Mouse (Mus musculus) embryonic facial prominence, embryonic 10.5 days (tissue): ENCODE measurements around the gene Hist1h3e. TPM values are rescaled to one million over a fixed set of nuclear protein-coding genes. Genes with fewer than 3 reads are reported as not detected.

Experiments used
- DNase-seq: peaks from one replicate; pipeline ENCODE4 v3.0.0-alpha.2; 2017; ENCODE audit warnings: low spot score
- H3K27ac ChIP-seq: fragments of 300-500 bp; sonication (generic); replicated peaks from 2 replicates; pipeline ENCODE4 v1.5.1; 2016; ENCODE audit warnings: mild to moderate bottlenecking
- H3K27me3 ChIP-seq: fragments of 300-500 bp; sonication (generic); replicated peaks from 2 replicates; pipeline ENCODE4 v1.6.1; 2016; ENCODE audit warnings: low read depth, mild to moderate bottlenecking; ENCODE audit not compliant: poor library complexity, severe bottlenecking
- H3K36me3 ChIP-seq: fragments of 300-500 bp; sonication (generic); replicated peaks from 2 replicates; pipeline ENCODE4 v1.6.1; 2016; ENCODE audit warnings: mild to moderate bottlenecking, moderate library complexity
- H3K4me1 ChIP-seq: fragments of 300-500 bp; sonication (generic); 2 replicates; pipeline ENCODE4 v1.6.1; 2016
- H3K4me3 ChIP-seq: fragments of 300-500 bp; sonication (generic); 2 replicates; pipeline ENCODE4 v1.5.1; 2016; ENCODE audit warnings: mild to moderate bottlenecking, moderate library complexity
- H3K9me3 ChIP-seq: fragments of 300-500 bp; sonication (generic); 2 replicates; pipeline ENCODE4 v1.6.1; 2016; ENCODE audit warnings: mild to moderate bottlenecking
- WGBS: fragments of 180-500 bp; shearing (Covaris S2); methylation state at CpG from one replicate; pipeline ENCODE4 v1.1.7; 2016; 5-methylcytosine and 5-hydroxymethylcytosine counted together
- polyA plus RNA-seq: library from polyadenylated mRNA; unstranded; fragments of >200 nt; fragmentation: Nextera tagmentation; extraction: Ambion mirVana; gene quantifications from 2 replicates; pipeline ENCODE4 v1.2.1, GENCODE M21; 2016

Gene Hist1h3e
- polyA plus RNA-seq, 1 experiment from 2014 or later: 5.8 TPM

DNA sequence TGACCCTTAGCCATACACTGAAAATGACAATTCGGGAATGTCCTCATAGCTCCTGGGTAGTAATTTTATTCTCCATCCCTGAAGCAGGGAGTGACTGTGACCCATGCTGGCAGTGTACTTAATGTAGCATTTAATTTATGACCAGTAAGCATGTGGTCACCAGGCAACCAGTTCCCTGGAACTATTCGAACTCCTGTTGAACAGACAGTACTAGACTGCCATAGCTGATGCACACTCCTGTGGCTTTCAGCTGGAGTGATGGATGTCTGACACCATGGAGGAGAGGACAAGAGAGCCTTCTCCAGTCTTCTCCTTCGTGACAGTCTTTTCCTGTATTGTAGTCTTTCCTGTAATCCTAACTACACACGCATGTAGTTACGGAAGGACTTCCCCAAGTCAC, 33.2 kb downstream of the Hist1h3e start:
- 86% methylated on average over 5 of the region's 5 CpGs for WGBS
- Histone ChIP-seq H3K27me3 (no peaks in the 10 kb centered on the region), H3K4me1 (peaks cover 38% of the 10 kb centered on the region), H3K9me3 (no peaks in the 10 kb centered on the region), H3K36me3 (no peaks in the 10 kb centered on the region), H3K27ac (no peak overlapping the region; the same call in 1 of the 2 replicates), H3K4me3 (peak overlapping the region; percentile 60; the same call in 1 of the 2 replicates)
- no peak for DNase-seq

DNA sequence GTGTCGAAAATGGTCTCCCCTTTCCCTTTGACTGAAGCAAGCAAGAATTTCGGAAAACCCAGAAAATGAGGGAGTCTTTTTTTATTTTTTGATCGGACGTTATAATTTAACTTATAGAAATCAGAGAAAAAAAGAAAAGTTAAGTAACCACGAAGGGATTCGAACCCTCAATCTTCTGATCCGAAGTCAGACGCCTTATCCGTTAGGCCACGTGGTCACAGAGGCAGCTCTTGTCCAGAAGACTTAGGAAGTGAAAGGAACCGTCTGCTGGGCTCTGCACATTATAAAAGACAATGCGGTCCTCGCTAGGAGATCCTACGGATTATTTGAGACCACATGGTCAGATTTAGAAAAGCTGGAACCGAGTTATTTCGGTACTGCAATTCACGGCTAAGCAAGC, 35.9 kb downstream of the Hist1h3e start:
- WGBS: under 1% methylated on average over 17 of the region's 17 CpGs
- Histone ChIP-seq H3K36me3 (no peaks in the 10 kb centered on the region), H3K4me1 (peaks cover 28% of the 10 kb centered on the region), H3K27ac (peak overlapping the region; percentile 83), H3K27me3 (no peaks in the 10 kb centered on the region), H3K9me3 (no peaks in the 10 kb centered on the region), H3K4me3 (peak overlapping the region; percentile 57)
- DNase-seq: peak; percentile 89

DNA sequence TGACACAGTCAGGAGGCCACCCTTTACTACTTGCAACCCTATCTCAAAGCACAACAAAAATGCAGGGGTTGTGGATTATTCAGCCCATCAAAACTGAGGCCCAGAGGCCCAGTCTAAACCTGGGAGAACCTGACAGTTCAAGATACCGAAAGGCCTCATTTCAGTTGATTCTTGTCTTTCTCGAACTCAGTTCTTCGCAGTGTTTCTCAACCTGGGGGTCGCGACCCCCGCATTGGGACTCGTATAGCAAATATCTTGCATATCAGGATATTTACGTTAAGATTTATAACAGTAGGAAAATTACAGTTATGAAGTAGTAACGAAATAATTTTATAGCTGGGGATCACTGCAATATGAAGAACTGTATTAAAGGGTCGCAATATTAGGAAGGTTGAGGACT, 36.3 kb downstream of the Hist1h3e start:
- H3K4me3 ChIP-seq: peak overlapping the region; percentile 57
- H3K4me1 ChIP-seq: peaks cover 29% of the 10 kb centered on the region
- no peaks in the 10 kb centered on the region for H3K36me3 ChIP-seq
- WGBS: under 1% methylated on average over 10 of the region's 10 CpGs
- 0 out of 2 replicates have a peak overlapping the region, but pooled peaks have one; percentile 83 for H3K27ac ChIP-seq
- DNase-seq: peak; percentile 66
- H3K27me3 ChIP-seq: no peaks in the 10 kb centered on the region
- H3K9me3 ChIP-seq: no peaks in the 10 kb centered on the region

DNA sequence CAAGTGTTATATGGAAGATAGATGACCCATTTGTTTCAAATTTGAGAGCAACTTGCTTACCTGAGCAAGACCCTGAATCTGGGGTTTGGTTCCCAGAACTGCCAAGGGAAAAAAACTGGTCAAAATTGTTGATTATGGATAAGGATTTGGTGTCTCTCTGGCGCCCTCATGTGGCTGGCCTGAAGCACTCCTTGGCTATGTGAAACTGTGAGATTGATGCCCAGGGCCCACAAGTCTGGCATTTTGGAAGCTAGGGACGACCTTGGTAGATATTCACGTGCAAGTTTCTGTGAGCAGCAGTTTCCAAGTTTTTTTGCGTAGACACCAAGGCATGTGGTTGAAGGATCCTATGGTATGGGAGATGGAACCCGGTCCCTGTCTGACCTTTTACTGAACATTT, 37.5 kb downstream of the Hist1h3e start:
- Histone ChIP-seq H3K4me1 (peaks cover 34% of the 10 kb centered on the region), H3K36me3 (no peaks in the 10 kb centered on the region), H3K4me3 (peak overlapping the region; percentile 37), H3K27ac (no peak overlapping the region), H3K9me3 (no peaks in the 10 kb centered on the region), H3K27me3 (no peaks in the 10 kb centered on the region)
- DNase-seq: peak; percentile 89
- 8% methylated on average over 5 of the region's 5 CpGs for whole genome bisulfite sequencing

DNA sequence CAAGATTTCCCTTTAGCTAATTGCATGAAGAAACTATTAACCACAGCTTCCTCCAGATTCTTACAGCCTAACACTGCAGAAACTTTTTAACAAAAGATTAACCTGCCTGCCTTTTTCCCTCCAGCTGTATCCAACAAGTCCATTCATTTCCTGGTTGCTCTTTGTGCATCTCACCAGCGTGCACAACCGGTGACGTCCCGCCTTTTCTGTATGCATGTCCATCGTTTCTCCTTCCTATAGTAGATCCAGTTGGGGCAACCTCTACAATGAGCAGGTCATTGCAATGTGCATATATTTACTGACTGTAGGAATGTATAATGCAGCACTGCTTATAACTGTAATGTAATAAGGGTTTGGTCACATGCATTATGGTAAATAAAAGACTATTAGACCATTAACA, 38.2 kb downstream of the Hist1h3e start:
- WGBS: 59% methylated on average over 5 of the region's 5 CpGs
- DNase-seq: no peak
- Histone ChIP-seq H3K36me3 (no peaks in the 10 kb centered on the region), H3K27me3 (no peaks in the 10 kb centered on the region), H3K4me3 (no peak overlapping the region), H3K27ac (no peak overlapping the region), H3K4me1 (peaks cover 28% of the 10 kb centered on the region), H3K9me3 (no peaks in the 10 kb centered on the region)

DNA sequence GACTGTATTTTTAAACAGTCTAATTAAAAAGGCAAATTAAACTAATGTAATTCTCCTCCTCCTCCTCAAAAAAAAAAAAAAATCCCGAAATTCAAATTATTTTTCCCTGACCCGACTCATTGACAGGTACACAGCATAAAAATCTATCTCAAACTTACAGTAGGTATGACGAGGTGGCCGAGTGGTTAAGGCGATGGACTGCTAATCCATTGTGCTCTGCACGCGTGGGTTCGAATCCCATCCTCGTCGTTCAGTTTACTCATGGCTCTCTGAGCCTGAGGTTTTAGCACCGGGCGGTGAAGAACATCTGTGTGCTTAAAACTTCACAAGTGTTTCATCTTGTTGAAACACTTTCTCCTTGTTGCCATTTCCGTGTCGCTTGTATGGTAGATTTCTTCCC, 40.5 kb downstream of the Hist1h3e start:
- under 1% methylated on average over 14 of the region's 14 CpGs for WGBS
- DNase-seq: peak; percentile 82
- Histone ChIP-seq H3K9me3 (no peaks in the 10 kb centered on the region), H3K4me3 (peak overlapping the region; percentile 38), H3K27ac (no peak overlapping the region), H3K27me3 (no peaks in the 10 kb centered on the region), H3K36me3 (no peaks in the 10 kb centered on the region), H3K4me1 (peaks cover 18% of the 10 kb centered on the region)

DNA sequence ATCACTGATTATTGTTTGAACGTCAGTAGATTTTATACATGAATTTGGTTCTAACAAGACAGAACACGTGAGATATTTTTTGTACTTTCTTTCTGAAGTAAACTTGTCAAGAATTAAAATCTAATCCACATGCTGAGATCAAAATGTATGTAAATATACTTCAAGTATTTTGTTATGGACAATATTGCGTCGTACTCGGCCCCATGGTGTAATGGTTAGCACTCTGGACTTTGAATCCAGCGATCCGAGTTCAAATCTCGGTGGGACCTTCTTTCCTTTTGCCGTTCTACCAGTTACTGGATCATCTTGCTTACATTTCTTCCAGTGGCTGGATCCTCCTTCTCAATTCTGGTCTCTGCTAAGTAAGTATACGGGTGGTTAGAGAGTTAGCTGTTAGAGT, 42.8 kb downstream of the Hist1h3e start:
- Histone ChIP-seq H3K36me3 (no peaks in the 10 kb centered on the region), H3K27me3 (no peaks in the 10 kb centered on the region), H3K27ac (peak overlapping the region; percentile 51; the same call in 1 of the 2 replicates), H3K4me1 (peaks cover 11% of the 10 kb centered on the region; the same call in 1 of the 2 replicates), H3K4me3 (peak overlapping the region; percentile 61), H3K9me3 (no peaks in the 10 kb centered on the region)
- WGBS: under 1% methylated on average over 10 of the region's 10 CpGs
- DNase-seq: peak; percentile 79

DNA sequence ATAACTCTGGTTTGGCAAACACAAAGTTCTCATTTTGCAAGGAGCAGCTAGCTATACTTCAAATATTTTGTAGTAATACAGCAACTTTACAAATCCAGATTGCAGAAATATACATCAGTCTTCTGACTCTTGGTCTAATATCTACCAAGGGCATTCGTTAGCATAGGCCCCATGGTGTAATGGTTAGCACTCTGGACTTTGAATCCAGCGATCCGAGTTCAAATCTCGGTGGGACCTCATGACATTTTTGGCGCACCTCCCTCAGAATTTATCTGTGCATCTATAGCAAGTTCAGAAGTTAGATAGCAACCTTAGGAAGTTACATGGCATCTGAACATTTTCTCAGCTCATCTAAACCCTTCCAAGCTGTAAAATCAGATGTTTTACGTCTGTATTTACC, 43.3 kb downstream of the Hist1h3e start:
- WGBS: 0% methylated on average over 6 of the region's 6 CpGs
- Histone ChIP-seq H3K27ac (peak overlapping the region; percentile 51; the same call in 1 of the 2 replicates), H3K4me1 (peaks cover 11% of the 10 kb centered on the region; the same call in 1 of the 2 replicates), H3K9me3 (no peaks in the 10 kb centered on the region), H3K36me3 (no peaks in the 10 kb centered on the region), H3K27me3 (no peaks in the 10 kb centered on the region), H3K4me3 (peak overlapping the region; percentile 61)
- DNase-seq: peak; percentile 81

DNA sequence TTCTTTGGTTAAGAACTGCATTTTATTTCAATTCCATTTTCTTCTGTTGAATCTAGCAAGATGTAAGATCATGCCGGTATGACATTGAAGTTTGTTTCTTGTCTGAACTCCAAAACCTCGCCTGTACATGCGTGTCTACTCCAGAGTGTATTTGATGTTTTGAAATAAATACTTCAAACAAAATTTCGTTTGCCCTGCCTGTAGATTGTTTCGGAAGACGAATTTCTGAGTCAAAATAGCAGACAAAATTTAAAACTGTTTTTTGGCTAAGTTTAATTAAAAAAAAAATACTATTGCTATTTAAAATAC, 43.9 kb downstream of the Hist1h3e start:
- Histone ChIP-seq H3K9me3 (no peaks in the 10 kb centered on the region), H3K4me3 (peak overlapping the region; percentile 61), H3K36me3 (no peaks in the 10 kb centered on the region), H3K27ac (no peak overlapping the region), H3K27me3 (no peaks in the 10 kb centered on the region), H3K4me1 (peaks cover 11% of the 10 kb centered on the region; the same call in 1 of the 2 replicates)
- DNase-seq: no peak
- under 1% methylated on average over 6 of the region's 6 CpGs for WGBS

DNA sequence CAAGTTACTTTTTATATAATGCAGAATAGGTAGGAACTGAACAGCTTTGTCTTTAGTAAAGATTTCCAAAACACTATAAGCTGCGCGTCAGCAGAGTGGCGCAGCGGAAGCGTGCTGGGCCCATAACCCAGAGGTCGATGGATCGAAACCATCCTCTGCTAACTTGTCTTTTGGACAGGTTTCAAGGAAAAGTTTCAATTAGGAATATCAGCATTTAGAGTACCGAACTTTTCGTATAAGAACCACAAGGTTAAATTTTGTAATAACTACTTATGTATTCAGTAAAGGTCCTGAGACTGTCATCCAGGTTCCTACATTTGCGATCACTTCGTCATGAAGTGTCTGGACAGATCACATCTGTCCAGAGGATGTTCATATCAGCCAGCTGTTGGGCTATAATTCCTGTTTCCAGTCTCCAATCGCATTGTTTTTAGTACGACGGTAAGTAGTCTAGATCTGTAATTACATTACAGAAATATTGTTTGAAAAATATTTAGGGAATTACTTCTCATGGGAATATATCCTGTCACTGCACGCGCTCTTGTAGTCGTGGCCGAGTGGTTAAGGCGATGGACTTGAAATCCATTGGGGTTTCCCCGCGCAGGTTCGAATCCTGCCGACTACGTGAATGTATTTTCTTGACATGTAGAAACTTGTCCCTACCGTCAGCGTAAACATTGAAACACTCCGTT, 44.4 kb downstream of the Hist1h3e start:
- H3K27ac ChIP-seq: no peak overlapping the region; the same call in 1 of the 2 replicates
- WGBS: under 1% methylated on average over 27 of the region's 27 CpGs
- H3K36me3 ChIP-seq: no peaks in the 10 kb centered on the region
- peak; percentile 87 for DNase-seq
- H3K27me3 ChIP-seq: no peaks in the 10 kb centered on the region
- peak overlapping the region; percentile 61 for H3K4me3 ChIP-seq
- peaks cover 11% of the 10 kb centered on the region; the same call in 1 of the 2 replicates for H3K4me1 ChIP-seq
- no peaks in the 10 kb centered on the region for H3K9me3 ChIP-seq

DNA sequence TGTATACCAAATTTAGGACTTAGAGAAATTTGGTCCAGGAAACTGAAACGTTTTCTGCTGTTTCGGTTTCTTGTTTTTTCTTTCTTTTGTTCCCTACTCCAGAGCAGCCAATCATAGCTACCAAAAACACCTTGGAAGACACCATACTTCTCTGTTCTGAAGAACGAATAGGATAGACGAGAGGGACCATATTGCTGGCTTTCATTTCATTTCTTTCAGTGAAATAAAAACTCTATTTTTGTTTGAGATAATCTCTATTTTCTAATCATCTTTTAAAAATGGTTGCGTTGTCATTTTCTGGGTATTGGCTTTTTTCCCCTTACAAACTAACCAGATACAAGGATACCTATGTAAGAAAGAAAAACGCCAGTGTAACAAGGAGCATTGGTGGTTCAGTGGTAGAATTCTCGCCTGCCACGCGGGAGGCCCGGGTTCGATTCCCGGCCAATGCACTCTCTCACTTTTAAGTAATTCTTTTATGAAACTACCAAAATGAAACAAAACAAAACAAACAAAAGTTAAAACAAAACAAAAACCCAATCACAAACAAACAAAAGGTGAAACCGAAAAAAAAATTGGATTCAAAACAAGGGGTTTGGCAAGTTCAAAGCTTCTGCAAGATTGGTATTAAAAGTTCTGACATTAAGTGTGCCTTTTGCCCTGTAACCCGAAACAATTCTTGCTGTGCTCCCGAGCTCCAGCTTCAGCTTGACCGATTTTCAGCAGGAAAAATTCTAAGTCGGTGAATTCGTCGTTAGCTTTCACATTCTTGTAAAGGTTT, 45.2 kb downstream of the Hist1h3e start:
- DNase-seq: peak; percentile 69
- H3K9me3 ChIP-seq: no peaks in the 10 kb centered on the region
- WGBS: under 1% methylated on average over 19 of the region's 19 CpGs
- peak overlapping the region; percentile 61 for H3K4me3 ChIP-seq
- peaks cover 11% of the 10 kb centered on the region; the same call in 1 of the 2 replicates for H3K4me1 ChIP-seq
- H3K27ac ChIP-seq: peak overlapping the region; percentile 59; the same call in 1 of the 2 replicates
- no peaks in the 10 kb centered on the region for H3K36me3 ChIP-seq
- H3K27me3 ChIP-seq: no peaks in the 10 kb centered on the region

DNA sequence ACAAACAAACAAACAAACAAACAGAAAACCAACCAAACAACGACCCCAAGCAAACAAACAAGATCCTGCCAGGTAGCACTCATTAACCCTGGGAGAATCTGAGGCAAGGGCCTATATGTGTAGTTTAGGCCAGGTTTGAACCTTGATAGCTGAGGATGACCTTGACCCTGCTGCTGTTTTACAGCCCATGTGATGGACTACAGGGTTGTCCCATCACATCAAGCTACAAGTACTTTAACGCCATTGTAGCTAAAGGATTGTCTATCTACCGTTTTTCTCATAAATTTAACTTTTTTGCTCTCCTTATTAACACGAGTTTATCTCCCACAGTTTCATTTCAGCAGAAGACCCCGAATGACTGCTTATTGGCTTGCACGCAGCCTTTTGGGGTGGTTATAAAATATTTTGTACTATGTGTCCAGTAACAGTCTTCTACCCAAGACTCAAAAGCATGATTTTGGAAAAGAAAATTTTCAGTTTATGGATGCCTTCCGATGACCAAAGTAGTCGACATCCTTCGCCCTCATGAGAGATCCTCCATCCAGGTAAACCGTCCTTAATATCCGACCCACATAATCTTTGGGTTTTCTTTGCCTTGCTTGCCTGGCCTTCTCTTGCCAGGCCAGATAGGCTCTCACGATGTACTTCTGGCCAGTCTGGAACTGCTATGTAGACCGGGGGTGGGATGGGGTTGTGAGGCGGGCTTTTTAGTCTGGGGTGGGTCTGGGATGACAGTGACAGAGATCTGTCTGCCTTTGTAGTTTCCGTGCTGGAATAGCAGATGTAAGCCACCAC, 46.1 kb downstream of the Hist1h3e start:
- 53% methylated on average over 15 of the region's 15 CpGs for WGBS
- Histone ChIP-seq H3K4me3 (peak overlapping the region; percentile 61), H3K9me3 (no peaks in the 10 kb centered on the region), H3K27ac (peak overlapping the region; percentile 72), H3K4me1 (peaks cover 8% of the 10 kb centered on the region; the same call in 1 of the 2 replicates), H3K27me3 (no peaks in the 10 kb centered on the region), H3K36me3 (no peaks in the 10 kb centered on the region)
- peak; percentile 45 for DNase-seq
